Mouse (Mus musculus): ENCODE results near the gene Tmem59l.

GRCm38 (mm10) chr8:70535701-70536100 lies 48.5 kb upstream of the Tmem59l start:
- TF ChIP-seq CTCF (IDR thresholded peaks at IDR 0.05; ENCODE audit: borderline replicate concordance, extremely low read depth, insufficient read depth, insufficient read length), result no peak
- no peak for TF ChIP-seq POLR2A (IDR thresholded peaks at IDR 0.05; ENCODE audit: borderline replicate concordance, extremely low read depth, insufficient read depth, insufficient read length, poor library complexity, severe bottlenecking)
